Comparison of ENCODE assay signal across 15 mouse cellular contexts in genomic region chr9:120214978-120215495, GRCm38 (mm10).
"Had no signal": no experiment of that assay in that cellular context is flagged by ENCODE, and none has a peak within 500 bp of the region (broad histone marks: within the 10 kb centered on the region; RNA-seq: fewer than 3 reads in every experiment).

No protein-coding gene starts in this region.

- ATAC-seq: lung, postnatal 0 days; midbrain, embryonic 15.5 days had no signal

- DNase-seq: kidney, postnatal 4 days; lung, adult 2 months; lung, postnatal 36 days; thymus, adult 18-20 months; thymus, postnatal 25 days had no signal

- H3K4me3 ChIP-seq: layer of hippocampus, adult 2 months; limb, embryonic 10.5 days; liver, embryonic 15.5 days; megakaryocyte, embryonic 14.5 days; midbrain, embryonic 15.5 days; neural tube, embryonic 12.5 days had no signal

- H3K4me1 ChIP-seq: limb, embryonic 10.5 days; liver, embryonic 15.5 days; megakaryocyte, embryonic 14.5 days; midbrain, embryonic 15.5 days; neural tube, embryonic 12.5 days had no signal

- H3K27ac ChIP-seq: kidney, postnatal 0 days; layer of hippocampus, adult 2 months; limb, embryonic 10.5 days; liver, embryonic 15.5 days; midbrain, embryonic 15.5 days; neural tube, embryonic 12.5 days had no signal

- H3K9ac ChIP-seq: liver, embryonic 15.5 days; midbrain, embryonic 15.5 days; neural tube, embryonic 12.5 days had no signal

- H3K36me3 ChIP-seq: limb, embryonic 10.5 days; liver, embryonic 15.5 days; midbrain, embryonic 15.5 days; neural tube, embryonic 12.5 days had no signal

- H3K4me2 ChIP-seq: liver, embryonic 11.5 days; liver, embryonic 15.5 days; midbrain, embryonic 11.5 days; midbrain, embryonic 15.5 days; neural tube, embryonic 12.5 days had no signal

- H3K27me3 ChIP-seq: liver, embryonic 15.5 days; midbrain, embryonic 15.5 days; neural tube, embryonic 12.5 days had no signal

- H3K9me3 ChIP-seq: limb, embryonic 10.5 days; liver, embryonic 15.5 days; midbrain, embryonic 15.5 days; neural tube, embryonic 12.5 days had no signal
